Mouse (Mus musculus) erythroid progenitor cell, adult 5-6 weeks (primary cell): ENCODE measurements around the gene Nt5m. TPM values are rescaled to one million over a fixed set of nuclear protein-coding genes. Genes with fewer than 3 reads are reported as not detected.
"Not testable (repeated sequence)": the region's sequence is repeated elsewhere in the genome, so short reads cannot be mapped to it uniquely, and the experiment has no call there.

Experiments
- ATAC-seq: replicated peaks from 2 replicates; pipeline ENCODE4 v1.8.0; 2016; ENCODE audit warnings: moderate number of reproducible peaks, mild to moderate bottlenecking, moderate TSS enrichment, inconsistent platforms; ENCODE audit not compliant: poor library complexity, low FRiP score, severe bottlenecking
- total RNA-seq, 2 experiments: library from RNA; stranded (forward) in 1 of 2; stranded (reverse) in 1 of 2; fragments of 150-400 nt in 1 of 2; fragments of 186-747, 209-891 nt in 1 of 2; gene quantifications; 2 replicates each; pipeline versions ENCODE4 v1.2.3 to v1.2.4; 2015 to 2017; ENCODE audit warnings: low replicate concordance in 2 of 2

Gene Nt5m
- total RNA-seq, 2 experiments from 2014 or later: 2.5 to 2.9 TPM

DNA sequence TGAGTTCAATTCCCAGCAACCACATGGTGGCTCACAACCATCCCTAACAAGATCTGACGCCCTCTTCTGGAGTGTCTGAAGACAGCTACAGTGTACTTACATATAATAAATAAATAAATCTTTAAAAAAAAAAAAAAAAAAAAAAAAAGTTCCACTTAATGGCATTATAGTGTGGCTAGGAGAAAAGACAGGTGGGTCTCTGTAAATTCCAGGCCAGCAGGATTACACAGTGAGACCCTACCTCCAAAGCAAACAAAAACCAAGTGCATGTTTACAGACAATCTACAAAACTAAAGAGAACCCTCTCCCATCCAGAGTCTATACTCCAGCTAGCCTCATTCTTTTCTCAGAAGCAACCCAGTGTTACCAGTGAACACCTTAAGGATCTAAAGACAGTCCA, 1.5 kb upstream of the Nt5m start:
- not testable (repeated sequence) for ATAC-seq

DNA sequence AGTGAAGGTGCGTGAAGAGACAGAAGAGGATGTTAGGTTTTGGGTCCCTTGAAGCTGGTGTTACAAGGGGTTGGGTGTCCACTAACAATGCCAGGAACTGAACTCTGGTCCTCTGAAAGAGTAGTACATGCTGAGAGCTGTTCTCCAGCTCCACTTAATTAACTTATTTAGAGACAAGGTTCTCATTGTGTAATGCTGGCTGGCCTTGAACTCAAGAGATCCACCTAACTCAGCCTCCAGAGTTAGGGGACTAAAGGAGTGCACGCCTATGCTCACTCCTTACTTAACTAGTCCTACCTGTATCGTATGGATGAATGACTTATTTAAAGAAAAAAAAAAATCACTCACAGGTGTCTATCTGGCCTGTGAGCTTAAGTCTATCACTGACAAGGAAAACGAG, 821 bp upstream of the Nt5m start:
- no peak for ATAC-seq

DNA sequence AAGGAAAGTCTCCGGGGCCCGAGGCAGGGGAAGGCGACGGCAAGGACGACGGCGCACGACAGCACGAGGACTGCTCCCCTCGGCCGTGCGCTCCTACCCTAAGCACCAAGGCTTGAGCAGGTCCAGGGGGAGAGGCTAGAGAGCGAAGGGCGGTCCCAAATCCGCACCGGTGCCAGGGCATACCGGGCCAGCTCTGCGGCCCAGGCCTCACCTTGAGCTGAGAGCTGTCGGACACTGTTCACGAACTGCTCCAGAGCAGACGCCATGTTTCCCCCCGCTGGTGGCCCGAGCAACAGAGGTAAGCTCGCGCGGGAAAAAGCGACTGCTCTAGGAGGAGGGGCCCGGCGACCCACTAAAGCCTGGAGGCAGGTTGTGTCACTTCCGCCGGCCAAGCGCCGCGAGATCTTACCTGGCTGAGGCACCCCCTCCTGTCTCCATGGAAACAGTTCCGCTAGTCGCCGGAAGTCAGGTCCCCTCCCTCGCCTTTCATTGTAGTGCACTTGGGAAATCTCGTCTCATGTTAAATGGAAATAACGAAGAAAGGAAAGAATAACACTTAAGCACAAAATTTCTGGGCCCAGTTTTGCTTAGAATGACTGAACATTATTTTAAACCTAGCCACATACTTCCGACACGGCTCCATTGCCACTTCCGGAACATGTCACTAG, 346 bp downstream of the Nt5m start, which contains the start of gene Cops3:
TSS of gene Cops3 (minus strand) at position 380 of the 668 bp plus-strand sequence.
- peak; percentile 91 for ATAC-seq

DNA sequence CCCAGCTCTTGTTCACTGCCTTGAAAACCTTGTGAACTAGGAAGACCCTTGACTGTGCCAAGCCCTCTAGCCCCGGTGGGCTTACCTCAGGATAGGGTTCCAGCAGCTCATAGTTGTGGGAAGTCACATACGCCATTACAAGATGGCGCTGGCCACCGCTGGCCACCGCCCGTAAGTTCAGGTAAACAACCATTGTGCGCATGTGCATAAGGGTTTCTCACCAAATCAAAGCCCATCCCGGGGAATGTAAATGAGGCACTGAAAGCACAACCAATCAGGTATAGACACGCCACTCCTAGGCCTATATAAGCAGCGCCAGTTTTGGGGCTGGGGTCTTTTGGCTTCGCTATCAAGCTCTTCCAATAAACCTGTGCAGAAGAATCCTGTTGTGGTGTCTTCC, 7.1 kb downstream of the Nt5m start:
- no peak for ATAC-seq

DNA sequence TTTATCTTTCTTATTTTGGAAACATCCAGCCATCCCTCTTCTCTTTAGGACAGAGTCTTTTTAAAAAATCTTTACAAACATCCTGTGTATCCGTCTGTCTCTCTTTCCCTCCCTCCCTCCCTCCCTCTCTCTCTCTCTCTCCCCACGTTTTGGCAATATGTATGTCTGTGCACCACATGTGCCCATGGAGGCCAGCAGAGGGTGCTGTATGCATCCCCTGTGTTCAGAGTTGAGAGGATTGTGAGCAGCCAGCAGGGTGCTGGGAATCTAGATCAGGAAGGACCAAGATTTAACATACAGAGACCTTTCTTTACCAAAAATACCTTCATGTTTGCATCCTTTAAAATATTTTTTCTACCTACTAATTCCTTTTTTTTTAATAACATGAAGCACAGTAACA, 7.9 kb downstream of the Nt5m start:
- peak; percentile 60; the same call in 1 of the 2 replicates for ATAC-seq

DNA sequence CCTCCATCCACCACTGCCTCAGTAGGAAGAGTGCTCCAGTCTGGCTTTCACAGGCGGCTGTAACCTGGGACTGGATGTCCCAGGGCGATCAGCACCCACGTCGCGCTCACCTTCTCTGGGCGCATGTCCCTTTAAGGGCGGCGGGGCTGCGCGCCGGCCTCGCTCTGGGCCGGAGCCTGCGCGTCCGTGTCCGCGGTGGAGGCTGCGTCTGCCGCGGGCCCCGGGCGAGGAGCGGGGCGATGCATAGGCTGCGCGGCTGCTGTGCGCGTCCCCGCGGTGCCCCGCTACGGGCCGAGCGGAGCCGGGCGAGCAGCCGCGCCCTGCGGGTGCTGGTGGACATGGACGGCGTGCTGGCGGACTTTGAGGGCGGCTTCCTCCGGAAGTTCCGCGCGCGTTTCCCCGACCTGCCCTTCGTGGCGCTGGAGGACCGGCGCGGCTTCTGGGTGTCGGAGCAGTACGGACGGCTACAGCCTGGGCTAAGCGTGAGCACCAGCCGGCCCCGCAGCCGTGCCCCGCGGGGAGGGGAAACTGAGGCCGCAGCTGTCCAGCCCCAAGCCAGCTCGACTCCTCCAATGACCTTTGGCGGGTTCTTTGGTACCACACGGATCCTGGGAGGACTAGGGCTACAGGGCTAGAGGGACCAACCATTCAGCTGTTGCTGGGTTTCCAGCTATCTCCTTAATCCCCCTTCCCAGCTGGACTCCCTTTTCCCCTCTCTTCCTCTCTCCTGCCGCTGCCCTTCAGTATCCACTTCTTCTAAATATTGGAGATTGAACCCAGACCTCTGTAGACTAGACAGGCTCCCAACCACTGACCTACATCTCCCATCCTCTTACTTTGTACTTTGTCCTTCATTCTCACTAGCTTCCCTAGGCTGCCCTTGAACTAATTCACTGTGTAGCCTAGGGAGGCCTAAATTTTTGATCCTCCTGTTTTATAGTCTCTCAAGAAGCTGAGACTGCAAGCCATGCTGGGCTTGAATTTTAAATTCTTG, 8.9 kb downstream of the Nt5m start:
- peak; percentile 73 for ATAC-seq

DNA sequence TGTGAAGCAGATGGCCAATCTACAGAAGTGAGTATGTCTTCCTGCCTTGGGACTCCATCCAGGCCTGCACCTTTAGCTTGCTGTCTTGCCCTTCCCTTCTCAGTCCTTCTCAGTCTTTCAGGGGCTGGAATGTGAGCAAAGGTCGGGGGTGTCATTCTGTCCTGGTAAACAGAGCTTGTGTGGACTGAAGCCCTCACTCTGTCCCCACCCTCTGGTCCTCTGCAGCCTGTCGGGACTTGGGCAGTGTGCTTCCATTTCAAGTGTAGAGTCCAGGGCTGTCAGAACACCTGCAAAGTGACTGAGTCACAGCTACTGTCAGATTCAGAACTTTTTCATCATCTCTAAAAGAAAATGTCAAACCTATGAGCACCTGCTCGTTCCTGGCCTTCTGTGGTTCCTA, 13.6 kb downstream of the Nt5m start:
- no peak for ATAC-seq

DNA sequence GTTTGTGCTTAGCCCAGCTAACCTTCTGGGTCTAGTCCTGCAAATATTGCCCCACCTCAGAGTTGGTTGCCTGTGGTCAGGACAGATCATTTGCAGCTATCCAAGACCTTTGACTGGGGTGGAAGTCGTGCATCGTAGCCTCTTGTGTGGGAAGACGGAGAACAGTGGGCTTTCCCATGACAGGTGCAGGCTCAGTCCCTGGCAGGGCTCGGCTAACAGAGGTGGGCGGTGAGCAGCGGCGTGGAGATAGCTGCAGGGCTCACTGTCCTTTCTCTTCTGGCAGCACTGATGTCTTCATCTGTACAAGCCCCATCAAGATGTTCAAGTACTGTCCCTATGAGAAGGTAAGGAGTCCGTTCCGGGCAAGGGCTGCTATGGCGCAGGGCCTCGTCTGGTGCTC, 21.2 kb downstream of the Nt5m start:
- ATAC-seq: no peak

DNA sequence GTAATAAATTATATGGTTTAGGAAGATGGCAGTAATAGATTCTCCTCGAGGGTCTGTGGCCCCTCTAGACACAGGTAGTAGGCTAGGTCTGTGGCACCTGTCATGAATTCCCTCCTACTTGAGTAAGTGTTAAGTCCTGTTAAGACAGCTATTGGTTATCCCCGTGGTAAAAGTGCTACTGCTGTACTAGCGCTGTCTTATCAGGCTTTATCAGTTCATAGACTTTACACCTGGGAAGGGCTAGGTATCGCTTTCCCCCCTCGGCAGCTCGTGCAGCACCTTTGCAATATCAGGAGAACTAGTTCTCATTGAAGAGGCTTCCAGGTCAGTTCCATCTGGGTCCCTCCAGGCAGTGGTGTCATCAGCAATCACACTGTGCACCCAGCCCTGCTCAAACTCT, 25.1 kb downstream of the Nt5m start:
- ATAC-seq: no peak

DNA sequence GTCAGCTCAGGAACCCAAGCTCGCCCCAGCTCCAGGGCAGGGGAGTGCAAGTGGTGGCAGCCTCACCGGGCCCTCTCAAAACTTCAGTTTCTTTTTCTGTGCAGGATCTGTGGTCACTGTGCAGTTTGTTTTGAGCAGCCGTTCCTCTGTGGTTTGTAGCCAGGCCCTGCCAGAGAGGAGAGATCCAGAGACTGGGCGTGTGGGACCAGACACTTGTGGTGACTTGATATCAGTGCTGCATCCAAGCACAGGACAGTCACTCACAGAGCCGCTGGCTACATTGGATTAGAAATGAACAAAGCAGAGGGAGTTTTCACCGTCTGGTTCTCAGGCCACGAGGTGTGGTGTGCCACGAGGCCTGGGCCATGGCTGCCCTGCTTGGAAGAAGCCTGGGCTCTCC, 32.9 kb downstream of the Nt5m start:
- ATAC-seq: no peak

DNA sequence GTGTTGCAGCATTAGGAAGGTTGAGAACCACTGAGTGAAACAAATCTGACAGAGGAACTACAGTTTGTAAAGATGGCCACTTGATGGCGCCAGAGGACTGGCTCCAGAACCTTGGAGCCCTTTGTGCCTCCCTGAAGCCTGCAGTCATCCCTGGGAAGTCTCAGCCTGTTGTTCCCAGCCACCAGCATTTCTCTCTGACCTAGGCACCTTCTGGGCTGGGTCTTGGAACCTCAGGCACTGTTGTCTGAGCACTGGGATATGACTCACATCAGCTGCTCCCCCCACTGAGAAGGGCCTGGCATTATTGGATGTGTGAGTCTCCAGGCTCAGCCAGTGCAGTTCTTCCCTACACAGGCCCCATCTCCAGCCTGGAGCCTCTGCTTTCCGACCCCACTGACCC, 40.8 kb downstream of the Nt5m start:
- 0 out of 2 replicates have a peak, but pooled peaks have one; percentile 48 for ATAC-seq

DNA sequence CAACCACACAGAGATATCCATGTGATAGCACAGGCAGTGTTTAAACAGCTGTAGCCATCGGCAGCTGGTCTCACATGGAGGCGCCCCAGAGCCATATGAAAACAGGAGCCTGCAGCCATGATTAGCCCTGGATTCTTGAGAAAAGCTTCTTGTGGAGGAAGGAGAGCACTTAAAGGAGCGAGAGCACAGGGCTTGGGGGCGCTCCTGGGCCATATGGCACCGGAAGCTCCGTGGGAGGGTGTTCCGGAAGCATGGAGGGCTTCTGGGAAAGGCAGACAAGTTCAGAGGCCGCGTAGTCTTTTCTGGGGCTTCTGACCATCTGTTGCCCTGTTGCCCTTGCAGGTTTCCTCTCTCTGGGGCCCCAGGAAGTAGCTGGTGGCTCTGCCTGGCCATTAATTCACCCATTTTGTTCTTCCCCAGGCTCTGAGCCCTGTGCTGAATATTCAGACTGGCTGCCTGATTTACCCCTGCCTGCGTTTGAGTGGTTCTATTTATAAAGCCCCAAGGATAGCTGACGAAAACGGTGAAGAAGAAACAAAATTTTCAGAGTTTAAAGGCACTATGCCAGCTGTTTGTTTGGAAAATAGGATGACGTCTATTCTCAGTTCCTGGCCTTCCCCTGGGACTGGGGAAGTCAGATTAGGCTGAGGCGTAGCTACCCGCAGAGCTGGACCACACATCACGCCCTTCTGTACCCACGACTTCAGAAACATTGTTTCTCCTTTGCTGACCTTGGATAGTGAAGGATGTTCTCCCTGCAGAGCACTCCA, 46.2 kb downstream of the Nt5m start:
- ATAC-seq: no peak

DNA sequence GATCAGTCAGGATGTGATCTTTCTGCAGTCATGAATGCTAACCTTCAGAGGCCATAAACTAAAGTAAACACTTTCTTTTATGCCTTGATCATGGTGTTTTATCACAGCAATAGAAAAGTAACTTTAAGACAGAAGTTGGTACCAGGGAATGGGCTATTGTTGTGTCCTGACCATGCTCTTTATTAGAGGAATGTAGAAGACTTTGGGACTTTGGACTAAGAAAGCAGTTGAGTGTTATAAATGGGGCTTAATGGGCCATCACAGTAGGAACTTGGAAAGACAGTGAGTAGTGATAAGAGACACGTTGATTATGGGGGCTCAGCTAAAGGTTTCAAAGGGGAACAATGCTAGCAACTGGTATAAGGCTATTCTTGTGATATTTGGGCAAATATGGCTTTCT, 47.7 kb downstream of the Nt5m start:
- no peak for ATAC-seq

DNA sequence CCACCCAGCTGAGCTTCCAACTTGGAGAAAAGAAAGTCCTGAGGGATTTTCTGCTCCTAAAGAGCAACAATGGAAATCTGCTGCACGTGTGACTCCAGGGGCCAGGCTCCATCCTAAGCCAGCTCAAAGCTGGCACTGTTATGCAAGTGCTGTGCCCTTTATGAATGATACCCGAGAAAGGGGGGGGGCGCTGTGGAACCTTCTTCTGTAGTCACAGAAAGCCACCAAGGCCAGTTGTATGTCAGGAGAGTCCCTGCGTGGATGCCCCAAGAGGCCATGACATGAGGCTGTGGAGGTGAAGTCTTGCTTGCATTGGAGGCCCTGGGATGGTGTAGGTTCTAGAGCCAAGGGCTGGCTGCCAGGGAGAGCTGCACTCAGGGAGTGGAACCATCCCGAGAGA, 48.9 kb downstream of the Nt5m start:
- ATAC-seq: no peak

DNA sequence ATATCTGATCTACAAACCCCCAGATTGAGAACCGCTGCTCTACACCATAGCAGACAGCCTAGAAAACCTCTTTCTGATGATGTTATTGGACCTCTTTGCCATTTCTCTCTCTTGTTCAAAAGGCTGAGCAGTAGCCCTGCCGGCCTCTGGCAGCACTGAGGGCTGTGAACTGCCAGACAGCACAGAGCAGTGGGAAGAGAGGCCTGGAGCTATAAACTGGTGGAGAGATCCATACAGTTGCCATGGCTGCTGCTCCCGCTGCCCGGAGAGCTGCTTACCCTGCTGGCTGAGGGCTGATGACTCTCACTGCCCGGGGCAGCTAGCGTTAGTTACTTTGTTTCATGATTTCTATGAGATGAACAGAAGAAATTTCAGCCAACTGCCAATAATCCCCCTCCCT, 52.6 kb downstream of the Nt5m start:
- ATAC-seq: no peak

DNA sequence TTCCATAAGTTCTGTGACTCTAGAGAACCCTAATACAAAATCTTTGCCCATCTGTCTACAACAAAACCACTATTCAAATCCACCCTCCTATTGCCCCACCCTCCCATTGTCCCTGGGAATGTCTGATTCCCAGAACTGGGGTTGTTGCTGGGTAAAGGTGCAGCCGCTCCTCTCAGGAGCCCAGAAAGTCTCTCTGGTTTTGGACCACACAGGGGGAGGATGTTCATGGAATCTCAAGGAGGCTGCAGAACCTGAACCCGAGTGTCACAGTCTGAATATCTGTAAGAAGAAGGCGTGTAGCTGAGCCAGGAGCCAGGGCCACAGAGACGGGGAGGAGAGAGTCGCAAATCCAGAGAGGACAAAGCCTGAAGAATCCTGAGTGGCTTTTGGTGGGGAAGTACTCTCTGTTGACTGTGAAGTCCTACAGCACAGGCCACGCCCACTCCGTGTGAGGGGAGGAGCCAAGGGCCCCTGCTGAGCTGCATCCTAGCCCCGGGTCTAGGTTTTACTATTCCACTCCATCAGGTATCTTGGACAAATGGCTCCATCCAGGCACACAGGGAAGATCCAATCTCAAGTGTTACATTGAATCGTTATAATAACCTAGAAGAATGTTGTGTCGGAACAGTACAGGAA, 54.0 kb downstream of the Nt5m start:
- no peak for ATAC-seq

DNA sequence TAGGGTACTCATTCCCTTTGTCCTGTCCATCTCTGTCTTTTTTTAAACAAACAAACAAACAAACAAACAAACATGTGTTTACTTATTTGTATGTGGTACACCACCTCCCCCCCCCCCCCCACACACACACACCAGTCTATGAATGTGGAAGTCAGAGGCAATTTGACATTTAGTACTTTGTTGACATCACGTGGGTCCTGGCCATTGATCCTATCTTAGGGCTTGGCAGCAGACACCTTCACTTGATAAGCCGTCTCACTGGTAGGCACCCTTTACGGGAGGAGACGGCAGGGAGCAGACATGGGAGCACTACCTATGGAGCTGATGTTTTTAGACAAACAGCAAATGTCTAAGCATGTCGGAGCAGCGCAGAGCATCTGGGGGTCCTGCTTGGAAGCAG, 55.7 kb downstream of the Nt5m start:
- no peak for ATAC-seq

DNA sequence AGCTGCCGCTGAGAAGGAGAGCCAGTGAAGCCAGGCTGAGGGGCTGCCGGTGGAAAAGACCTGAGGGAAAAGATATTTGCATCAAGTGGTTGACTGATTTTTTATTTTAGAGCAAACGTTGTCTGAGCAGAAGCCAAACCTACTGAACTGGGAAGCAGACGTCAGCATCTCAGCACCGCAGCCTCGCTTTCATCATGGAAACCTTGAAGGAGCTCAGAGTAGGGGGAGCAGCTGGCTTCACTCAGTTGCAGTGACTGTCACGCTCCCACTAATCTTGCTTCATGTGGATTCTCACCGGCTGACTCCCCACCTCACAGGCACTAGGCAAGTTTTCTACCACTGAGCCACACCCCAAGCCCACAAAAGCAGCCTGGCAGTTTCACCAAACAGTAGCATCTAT, 56.1 kb downstream of the Nt5m start:
- no peak for ATAC-seq

DNA sequence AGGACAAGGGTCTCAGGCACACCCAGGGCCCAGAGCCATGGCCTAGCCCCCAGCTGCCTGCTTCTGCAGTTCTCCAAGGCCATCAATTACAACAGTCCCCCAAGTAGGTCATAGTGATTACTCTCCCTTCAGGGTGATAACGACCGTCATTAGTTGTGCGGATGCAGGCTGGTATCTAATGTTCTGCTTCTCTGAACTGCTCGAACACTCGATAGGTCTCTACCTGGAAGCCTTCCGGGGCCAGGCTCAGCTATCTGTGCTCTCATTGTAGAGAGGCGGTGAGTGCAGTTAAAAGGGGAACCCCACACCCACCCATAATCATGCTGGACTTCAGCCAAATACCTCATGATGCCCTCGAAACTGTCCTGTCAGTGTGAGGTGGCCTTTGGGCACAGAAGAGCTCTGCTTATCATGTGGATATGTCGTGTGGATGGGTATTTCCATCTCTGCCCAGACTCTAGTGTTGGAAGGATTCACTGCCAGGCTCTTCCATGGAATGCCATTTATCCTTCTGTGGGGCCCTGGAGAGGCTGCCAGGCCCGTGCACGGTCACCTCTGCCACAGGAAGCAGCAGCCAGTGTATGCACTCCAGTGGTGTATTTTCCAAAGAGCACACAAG, 58.8 kb downstream of the Nt5m start:
- ATAC-seq: no peak
